Mouse (Mus musculus): ENCODE data around the gene Olfr110.
"Not testable (repeated sequence)": the region's sequence is repeated elsewhere in the genome, so short reads cannot be mapped to it uniquely, and the experiment has no call there.

The Olfr110 gene

GRCm38 (mm10) chr17:37491930-37492518, at the start of gene Olfr110:
TSS of gene Olfr110 (plus strand) at chr17:37492468.
- peak in 1 of 2 experiments; percentile 2 for DNase-seq

- DNase-seq, result no peak
These were observed 47.1 kb upstream of the Olfr110 start, which contains the start of gene Olfr108 for GRCm38 (mm10) chr17:37445180-37445579. TSS of gene Olfr108 (plus strand) at chr17:37445480.

GRCm38 (mm10) chr17:37458616-37459015, 33.7 kb upstream of the Olfr110 start, which contains the start of gene Olfr109:
TSS of gene Olfr109 (plus strand) at chr17:37458916.
- no peak for DNase-seq

- DNase-seq, result no peak
These were observed 8.8 kb upstream of the Olfr110 start, which contains the start of gene H2-M2 for GRCm38 (mm10) chr17:37483452-37483851. TSS of gene H2-M2 (minus strand) at chr17:37483552.

GRCm38 (mm10) chr17:37507730-37508129, 15.5 kb downstream of the Olfr110 start, which contains the start of gene Olfr111:
TSS of gene Olfr111 (plus strand) at chr17:37508030.
- no peak for DNase-seq

GRCm38 (mm10) chr17:37524612-37525011, 32.3 kb downstream of the Olfr110 start:
- not testable (repeated sequence) for DNase-seq

GRCm38 (mm10) chr17:37525427-37525826, 33.2 kb downstream of the Olfr110 start:
- DNase-seq, result peak in 1 of 2 experiments; percentile 2

- DNase-seq, result no peak
These were observed 42.9 kb downstream of the Olfr110 start for GRCm38 (mm10) chr17:37535173-37535572.

GRCm38 (mm10) chr17:37538416-37538815, 46.1 kb downstream of the Olfr110 start:
- not testable (repeated sequence) for DNase-seq

- no peak for DNase-seq
These were observed 49.3 kb downstream of the Olfr110 start for GRCm38 (mm10) chr17:37541454-37542119.

GRCm38 (mm10) chr17:37543800-37544435, 51.6 kb downstream of the Olfr110 start:
- DNase-seq, result no peak

All from kidney, postnatal 36 days (tissue).